Mouse (Mus musculus): Measurements from ENCODE around the gene Nt5dc2. TPM values are rescaled to one million over a fixed set of nuclear protein-coding genes. Genes with fewer than 3 reads are reported as not detected.

Gene Nt5dc2
- total RNA-seq, 1 experiment from 2014 or later, result 57.9 TPM

- no peak for ATAC-seq (replicated peaks in 1 of 2; ENCODE audit: insufficient read depth in 1 of 2, low FRiP score in 2 of 2, low TSS enrichment in 1 of 2, low read depth in 1 of 2, poor library complexity in 2 of 2, severe bottlenecking in 2 of 2)
Measured at GRCm38 (mm10) chr14:31132031-31132430, 1.2 kb downstream of the Nt5dc2 start.

GRCm38 (mm10) chr14:31132491-31132975 is 1.7 kb downstream of the Nt5dc2 start:
- ATAC-seq (replicated peaks in 1 of 2; ENCODE audit: insufficient read depth in 1 of 2, low FRiP score in 2 of 2, low TSS enrichment in 1 of 2, low read depth in 1 of 2, poor library complexity in 2 of 2, severe bottlenecking in 2 of 2), result no peak

GRCm38 (mm10) chr14:31133023-31133665 is 2.3 kb downstream of the Nt5dc2 start:
- no peak for ATAC-seq (replicated peaks in 1 of 2; ENCODE audit: insufficient read depth in 1 of 2, low FRiP score in 2 of 2, low TSS enrichment in 1 of 2, low read depth in 1 of 2, poor library complexity in 2 of 2, severe bottlenecking in 2 of 2)

GRCm38 (mm10) chr14:31134015-31135000 is 3.5 kb downstream of the Nt5dc2 start:
- no peak for ATAC-seq (replicated peaks in 1 of 2; ENCODE audit: insufficient read depth in 1 of 2, low FRiP score in 2 of 2, low TSS enrichment in 1 of 2, low read depth in 1 of 2, poor library complexity in 2 of 2, severe bottlenecking in 2 of 2)

- no peak for ATAC-seq (replicated peaks in 1 of 2; ENCODE audit: insufficient read depth in 1 of 2, low FRiP score in 2 of 2, low TSS enrichment in 1 of 2, low read depth in 1 of 2, poor library complexity in 2 of 2, severe bottlenecking in 2 of 2)
Measured at GRCm38 (mm10) chr14:31135495-31136410, 4.9 kb downstream of the Nt5dc2 start.

GRCm38 (mm10) chr14:31136411-31137280 is 5.8 kb downstream of the Nt5dc2 start:
- no peak for ATAC-seq (replicated peaks in 1 of 2; ENCODE audit: insufficient read depth in 1 of 2, low FRiP score in 2 of 2, low TSS enrichment in 1 of 2, low read depth in 1 of 2, poor library complexity in 2 of 2, severe bottlenecking in 2 of 2)

- ATAC-seq (replicated peaks in 1 of 2; ENCODE audit: insufficient read depth in 1 of 2, low FRiP score in 2 of 2, low TSS enrichment in 1 of 2, low read depth in 1 of 2, poor library complexity in 2 of 2, severe bottlenecking in 2 of 2), result no peak
Measured at GRCm38 (mm10) chr14:31137281-31137595, 6.4 kb downstream of the Nt5dc2 start.

- no peak for ATAC-seq (replicated peaks in 1 of 2; ENCODE audit: insufficient read depth in 1 of 2, low FRiP score in 2 of 2, low TSS enrichment in 1 of 2, low read depth in 1 of 2, poor library complexity in 2 of 2, severe bottlenecking in 2 of 2)
Measured at GRCm38 (mm10) chr14:31137791-31138190, 6.9 kb downstream of the Nt5dc2 start.

- ATAC-seq (replicated peaks in 1 of 2; ENCODE audit: insufficient read depth in 1 of 2, low FRiP score in 2 of 2, low TSS enrichment in 1 of 2, low read depth in 1 of 2, poor library complexity in 2 of 2, severe bottlenecking in 2 of 2), result no peak
Measured at GRCm38 (mm10) chr14:31138219-31138896, 7.5 kb downstream of the Nt5dc2 start.

- ATAC-seq (replicated peaks in 1 of 2; ENCODE audit: insufficient read depth in 1 of 2, low FRiP score in 2 of 2, low TSS enrichment in 1 of 2, low read depth in 1 of 2, poor library complexity in 2 of 2, severe bottlenecking in 2 of 2), result no peak
Measured at GRCm38 (mm10) chr14:31138897-31139429, 8.1 kb downstream of the Nt5dc2 start.

GRCm38 (mm10) chr14:31139666-31140065 is 8.8 kb downstream of the Nt5dc2 start:
- no peak for ATAC-seq (replicated peaks in 1 of 2; ENCODE audit: insufficient read depth in 1 of 2, low FRiP score in 2 of 2, low TSS enrichment in 1 of 2, low read depth in 1 of 2, poor library complexity in 2 of 2, severe bottlenecking in 2 of 2)

- ATAC-seq (replicated peaks in 1 of 2; ENCODE audit: insufficient read depth in 1 of 2, low FRiP score in 2 of 2, low TSS enrichment in 1 of 2, low read depth in 1 of 2, poor library complexity in 2 of 2, severe bottlenecking in 2 of 2), result no peak
Measured at GRCm38 (mm10) chr14:31140141-31140540, 9.3 kb downstream of the Nt5dc2 start.

GRCm38 (mm10) chr14:31141011-31141410 is 10.2 kb downstream of the Nt5dc2 start:
- no peak for ATAC-seq (replicated peaks in 1 of 2; ENCODE audit: insufficient read depth in 1 of 2, low FRiP score in 2 of 2, low TSS enrichment in 1 of 2, low read depth in 1 of 2, poor library complexity in 2 of 2, severe bottlenecking in 2 of 2)

GRCm38 (mm10) chr14:31145694-31146093 is 14.8 kb downstream of the Nt5dc2 start:
- ATAC-seq (replicated peaks in 1 of 2; ENCODE audit: insufficient read depth in 1 of 2, low FRiP score in 2 of 2, low TSS enrichment in 1 of 2, low read depth in 1 of 2, poor library complexity in 2 of 2, severe bottlenecking in 2 of 2), result no peak

- peak; percentile 67 to 84 for ATAC-seq (replicated peaks in 1 of 2; ENCODE audit: insufficient read depth in 1 of 2, low FRiP score in 2 of 2, low TSS enrichment in 1 of 2, low read depth in 1 of 2, poor library complexity in 2 of 2, severe bottlenecking in 2 of 2)
Measured at GRCm38 (mm10) chr14:31160196-31161150, 29.6 kb downstream of the Nt5dc2 start.
